Mouse (Mus musculus): ENCODE measurements around the gene Cacybp.
A peak's percentile ranks its signal among the peaks of the same experiment; 100 is the strongest.

The Cacybp gene

DNA sequence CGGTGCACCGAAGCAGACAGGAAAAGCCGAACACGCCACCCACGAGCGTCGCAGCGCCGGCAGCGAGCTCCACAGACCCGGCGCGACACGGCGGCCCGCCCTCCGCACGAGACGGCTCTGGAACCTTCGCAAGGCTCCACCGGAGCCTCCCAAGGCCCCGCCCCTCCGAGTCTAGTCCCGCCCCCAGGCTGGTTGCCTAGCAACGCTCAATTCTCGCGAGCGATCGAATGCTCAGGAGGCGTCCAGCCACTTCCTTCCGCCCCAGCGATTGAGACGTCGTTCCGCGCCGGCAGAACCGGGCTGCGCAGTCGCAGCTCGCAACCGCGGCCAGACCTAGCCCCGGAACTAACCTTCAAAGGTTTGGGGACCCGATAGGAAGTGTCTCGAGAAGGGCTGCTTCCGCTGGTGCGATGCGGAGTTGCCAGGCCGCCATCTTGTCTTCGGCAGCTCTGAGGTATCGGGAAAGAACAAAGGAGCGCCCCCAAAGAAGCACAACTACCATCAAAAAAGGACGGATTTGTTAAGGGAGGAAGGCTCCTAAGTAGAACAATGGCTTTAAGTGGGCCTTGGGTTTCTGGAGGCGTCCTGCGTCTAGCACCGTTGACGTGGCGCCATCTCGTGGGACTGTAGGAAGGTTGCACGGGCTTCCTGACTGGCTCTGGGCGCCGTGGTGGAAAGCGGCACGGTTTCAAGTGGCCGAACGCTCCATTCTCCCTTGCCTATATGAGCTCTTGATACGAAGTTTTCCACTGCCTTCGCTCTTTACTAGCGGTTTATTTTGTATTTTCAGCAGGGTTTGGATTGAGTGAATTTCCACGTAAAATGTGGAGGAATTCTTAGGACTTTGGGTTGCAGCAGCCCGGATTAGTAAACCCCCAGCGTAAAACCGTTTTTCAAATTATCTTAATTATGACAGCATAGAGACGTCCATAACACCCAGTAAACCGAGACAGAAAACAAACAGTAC is at the start of gene Cacybp:
Gene Cacybp (minus strand): TSS at position 173 of the 967 bp plus-strand sequence.
- DNase-seq (ENCODE audit: low read depth, low spot score) = peak; percentile 100

DNA sequence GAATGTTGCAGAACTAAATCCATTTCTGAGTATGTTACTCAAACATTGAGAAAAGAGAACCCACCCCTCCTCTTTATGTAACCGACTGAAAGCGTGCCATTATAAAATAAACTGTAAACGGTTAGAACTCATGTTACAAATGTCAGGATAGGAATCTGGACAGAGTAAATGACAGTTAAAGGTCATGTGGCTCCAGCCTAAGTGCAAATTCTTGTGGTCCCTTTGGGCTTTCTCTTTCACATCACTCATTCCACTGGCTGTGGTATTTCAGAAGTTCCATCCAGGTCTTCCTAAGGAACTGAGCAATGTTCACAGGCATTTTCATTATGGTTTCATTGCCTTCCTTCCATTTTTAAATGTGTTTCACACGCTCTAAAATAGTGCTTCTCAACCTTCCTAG is 49.7 kb upstream of the Cacybp start:
- no peak for DNase-seq (ENCODE audit: low read depth, low spot score)

DNA sequence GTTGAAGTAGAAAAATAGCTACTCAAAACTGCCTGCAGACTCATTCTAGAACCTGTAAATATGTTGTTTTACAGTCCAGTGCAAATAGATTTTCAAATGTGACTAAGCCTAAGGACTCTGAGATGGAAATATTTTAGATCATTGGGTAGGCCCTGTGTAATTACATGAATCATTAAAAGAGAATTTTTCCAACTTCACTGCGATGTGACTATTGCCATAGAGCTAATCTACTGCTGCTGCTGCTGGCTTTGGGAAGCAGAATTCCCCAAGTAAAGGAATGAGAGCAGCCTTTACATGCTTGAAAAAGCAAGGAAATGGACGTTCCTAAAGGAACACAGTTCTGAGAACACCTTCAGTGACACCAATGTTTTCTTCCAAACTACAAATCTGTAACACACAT is 49.2 kb upstream of the Cacybp start:
- DNase-seq (ENCODE audit: low read depth, low spot score) = no peak

DNA sequence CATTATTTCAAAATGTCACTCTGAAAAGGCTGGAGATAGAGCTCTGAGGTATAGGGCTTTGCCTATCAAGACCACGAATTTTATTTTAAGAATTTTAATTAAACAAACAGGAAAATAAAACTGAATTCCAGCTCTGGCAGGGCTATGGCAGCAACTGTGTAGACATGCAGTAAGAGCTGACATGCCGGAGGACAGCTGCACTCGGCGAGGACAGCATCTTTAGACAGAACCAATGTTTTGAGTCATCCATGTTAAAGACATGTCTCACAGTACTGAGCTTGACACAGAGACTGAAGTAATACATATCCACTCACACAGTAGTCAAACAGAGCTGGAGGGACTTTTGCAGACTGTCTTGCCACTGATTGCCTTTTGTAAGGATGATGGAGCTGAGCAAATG is 47.9 kb upstream of the Cacybp start:
- DNase-seq (ENCODE audit: low read depth, low spot score) = no peak

GRCm38 (mm10) chr1:160259884-160260283 is 47.2 kb upstream of the Cacybp start:
- no peak for DNase-seq (ENCODE audit: low read depth, low spot score)

- no peak for DNase-seq (ENCODE audit: low read depth, low spot score)
Observed at GRCm38 (mm10) chr1:160253108-160253507, 40.4 kb upstream of the Cacybp start.

GRCm38 (mm10) chr1:160251388-160252007 is 38.8 kb upstream of the Cacybp start:
- peak; percentile 40 for DNase-seq (ENCODE audit: low read depth, low spot score)

DNA sequence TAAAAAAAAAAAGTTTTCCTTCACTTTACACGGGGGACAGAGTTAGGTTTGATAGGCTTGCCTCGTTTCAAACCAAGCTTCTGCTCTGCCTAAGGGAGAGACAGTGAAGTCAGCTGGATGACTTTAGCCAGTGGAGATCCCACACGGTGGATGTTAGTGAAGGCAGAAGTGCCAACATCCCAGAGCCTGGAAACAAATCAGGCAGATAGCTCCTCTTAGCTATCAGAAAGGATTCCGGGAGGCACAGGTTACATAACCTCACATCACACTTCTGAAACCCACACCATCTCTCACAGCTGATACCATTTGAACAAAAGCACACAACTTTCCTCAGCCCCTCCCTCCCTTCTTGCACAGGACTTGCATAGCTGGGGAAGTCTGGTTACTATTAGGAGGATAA is 38.1 kb upstream of the Cacybp start:
- no peak for DNase-seq (ENCODE audit: low read depth, low spot score)

DNA sequence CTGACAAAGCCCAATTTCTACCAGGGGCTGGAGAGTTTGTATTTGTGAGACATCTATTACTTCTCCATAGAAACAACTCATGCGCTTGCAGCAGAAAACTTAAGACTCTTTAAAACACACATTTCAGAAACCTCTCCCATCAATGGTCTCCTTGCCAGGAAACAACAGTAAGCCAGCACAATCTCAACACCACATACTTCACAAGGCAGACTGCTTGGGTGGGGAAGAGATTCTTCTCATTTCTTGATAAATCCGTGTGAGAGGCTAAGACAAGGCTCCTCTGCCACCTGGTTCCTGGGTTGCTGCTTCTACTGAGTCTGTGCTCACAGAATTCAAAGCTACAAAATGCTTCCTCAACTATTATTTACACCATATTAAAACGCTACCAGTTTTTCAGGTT is 37.1 kb upstream of the Cacybp start:
- DNase-seq (ENCODE audit: low read depth, low spot score) = no peak

- no peak for DNase-seq (ENCODE audit: low read depth, low spot score)
Observed at GRCm38 (mm10) chr1:160247473-160247872, 34.8 kb upstream of the Cacybp start.

GRCm38 (mm10) chr1:160246844-160247243 is 34.2 kb upstream of the Cacybp start:
- no peak for DNase-seq (ENCODE audit: low read depth, low spot score)

GRCm38 (mm10) chr1:160245954-160246353 is 33.3 kb upstream of the Cacybp start:
- DNase-seq (ENCODE audit: low read depth, low spot score) = no peak

DNA sequence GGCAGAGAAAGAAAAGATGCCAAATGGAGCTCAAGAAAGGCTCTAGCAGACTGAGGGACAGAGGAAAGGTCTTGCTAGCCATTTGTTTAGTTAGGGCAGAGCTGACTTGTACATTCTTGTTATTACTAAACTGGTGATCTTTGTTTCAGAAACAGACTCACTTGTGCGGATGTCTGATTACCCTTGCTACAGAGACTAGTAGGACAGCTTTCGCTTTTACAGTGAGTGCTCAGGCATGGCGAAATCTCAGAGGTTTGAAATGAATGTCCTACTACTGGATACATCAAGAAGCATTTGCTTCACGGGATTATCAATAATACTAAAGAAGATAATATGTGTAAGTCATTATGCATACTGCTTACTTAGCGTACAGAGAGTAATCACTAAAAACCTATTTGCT is 32.0 kb upstream of the Cacybp start:
- no peak for DNase-seq (ENCODE audit: low read depth, low spot score)

DNA sequence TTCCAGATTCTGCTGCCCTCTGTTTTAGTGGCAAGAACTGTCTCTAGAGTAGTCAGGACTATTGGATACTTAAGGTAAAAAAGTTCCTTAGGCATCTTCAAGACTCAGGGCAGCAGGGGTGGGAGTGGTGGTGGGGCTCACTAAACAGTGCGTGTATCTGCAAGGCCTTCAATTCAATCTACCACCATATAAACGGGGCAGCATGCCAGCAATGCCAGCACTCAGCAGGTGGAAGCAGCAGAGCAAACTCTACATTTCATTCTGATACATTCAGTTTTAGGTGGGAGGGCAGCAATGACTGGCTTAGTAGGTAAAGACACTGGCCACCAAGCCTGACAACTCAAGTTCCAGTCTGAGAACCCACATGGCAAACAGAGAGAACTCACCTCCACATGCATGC is 27.4 kb upstream of the Cacybp start:
- no peak for DNase-seq (ENCODE audit: low read depth, low spot score)

- DNase-seq (ENCODE audit: low read depth, low spot score) = no peak
Observed at GRCm38 (mm10) chr1:160238852-160239443, 26.3 kb upstream of the Cacybp start.

- no peak for DNase-seq (ENCODE audit: low read depth, low spot score)
Observed at GRCm38 (mm10) chr1:160237981-160238380, 25.3 kb upstream of the Cacybp start.

- DNase-seq (ENCODE audit: low read depth, low spot score) = peak; percentile 43
Observed at GRCm38 (mm10) chr1:160233921-160234320, 21.2 kb upstream of the Cacybp start.

DNA sequence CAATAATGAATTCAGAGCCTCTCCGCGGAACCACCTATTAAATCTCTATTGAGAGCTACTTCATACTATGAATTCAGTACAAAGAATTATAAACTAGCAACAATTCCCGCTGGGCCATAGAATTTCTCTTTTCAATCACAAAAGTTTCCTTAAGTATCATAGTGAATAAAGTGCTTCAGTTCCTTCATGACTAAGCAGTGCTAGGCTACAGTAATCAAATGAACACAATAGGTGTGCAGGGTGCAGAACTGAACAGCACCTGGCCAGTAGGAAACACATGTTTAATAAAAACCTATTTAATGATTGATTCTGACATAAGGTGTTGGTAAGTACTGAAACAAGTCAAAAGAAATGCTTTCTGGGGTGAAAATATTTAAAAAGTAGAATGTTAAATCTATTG is 19.4 kb upstream of the Cacybp start:
- no peak for DNase-seq (ENCODE audit: low read depth, low spot score)

GRCm38 (mm10) chr1:160231013-160231412 is 18.3 kb upstream of the Cacybp start:
- DNase-seq (ENCODE audit: low read depth, low spot score) = no peak

DNA sequence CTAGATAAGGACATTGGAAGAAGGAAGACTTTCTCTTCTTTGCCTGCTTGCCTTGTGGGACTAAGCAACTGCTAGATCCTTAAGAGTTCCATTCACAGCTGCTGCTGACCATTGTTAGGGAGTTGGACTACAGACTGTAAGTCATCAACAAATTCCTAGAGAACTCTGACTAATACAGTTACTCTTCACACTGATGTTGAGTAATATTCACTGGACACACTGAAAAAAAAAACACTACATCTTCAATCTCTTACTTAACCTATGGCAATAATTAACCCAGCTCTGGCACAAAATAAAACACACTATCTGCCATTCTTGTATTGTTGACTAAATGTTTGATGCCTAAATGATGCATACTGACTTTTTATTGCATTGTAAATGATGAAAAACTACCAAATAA is 15.2 kb upstream of the Cacybp start:
- DNase-seq (ENCODE audit: low read depth, low spot score) = no peak

- no peak for DNase-seq (ENCODE audit: low read depth, low spot score)
Observed at GRCm38 (mm10) chr1:160227196-160227595, 14.5 kb upstream of the Cacybp start.

DNA sequence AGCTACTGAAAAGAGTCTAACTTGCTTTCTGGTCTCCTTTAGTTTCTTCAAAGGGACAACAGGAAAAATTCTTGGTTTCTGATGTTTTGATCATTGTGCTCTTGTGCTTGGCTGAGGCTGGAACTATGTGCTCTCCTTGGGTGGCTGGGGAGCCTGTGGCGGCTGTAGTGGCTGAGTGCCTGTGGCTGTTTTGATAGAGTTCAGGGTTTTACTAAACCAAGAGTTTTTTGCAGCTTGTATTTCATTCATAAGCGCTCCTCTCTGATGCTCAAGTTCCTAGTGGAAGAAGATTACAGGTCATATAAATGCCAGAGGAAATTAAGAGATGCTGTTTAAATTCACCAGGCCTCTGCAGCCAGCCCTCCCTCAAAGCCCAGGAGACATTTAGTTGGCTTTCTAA is 11.4 kb upstream of the Cacybp start:
- no peak for DNase-seq (ENCODE audit: low read depth, low spot score)

DNA sequence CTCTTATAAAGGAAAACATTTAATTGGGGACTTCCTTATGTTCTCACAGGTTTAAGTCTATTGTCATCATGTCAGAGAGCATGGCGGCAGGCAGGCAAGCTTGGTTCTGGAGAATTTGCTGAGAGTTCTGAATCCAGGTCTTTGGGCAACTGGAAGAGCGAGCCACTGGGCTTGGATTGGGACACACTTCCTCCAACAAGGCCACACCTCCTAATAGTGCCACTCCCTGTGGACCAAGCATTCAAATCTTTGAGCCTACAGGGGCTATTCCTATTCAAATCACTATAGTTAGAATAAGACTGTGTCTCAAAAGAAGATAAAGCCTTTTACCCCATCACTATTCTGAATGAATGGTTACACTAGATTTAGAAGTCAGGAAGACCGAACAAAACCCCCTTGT is 5.2 kb upstream of the Cacybp start:
- no peak for DNase-seq (ENCODE audit: low read depth, low spot score)

Measured in skeletal muscle tissue, adult 2 months (tissue).